Mouse (Mus musculus): ENCODE measurements around the gene Ube2g1. TPM values are rescaled to one million over a fixed set of nuclear protein-coding genes. Genes with fewer than 3 reads are reported as not detected.
A peak's percentile ranks its signal among the peaks of the same experiment; 100 is the strongest.

Ube2g1 gene
- 5.6 and 7.5 TPM in 2 replicates for polyA plus RNA-seq (2012; rRNA removed)
- 21.7 and 22.7 TPM in 2 replicates for polyA plus RNA-seq (2014; fragmentation: Nextera tagmentation; extraction: Ambion mirVana)

DNA sequence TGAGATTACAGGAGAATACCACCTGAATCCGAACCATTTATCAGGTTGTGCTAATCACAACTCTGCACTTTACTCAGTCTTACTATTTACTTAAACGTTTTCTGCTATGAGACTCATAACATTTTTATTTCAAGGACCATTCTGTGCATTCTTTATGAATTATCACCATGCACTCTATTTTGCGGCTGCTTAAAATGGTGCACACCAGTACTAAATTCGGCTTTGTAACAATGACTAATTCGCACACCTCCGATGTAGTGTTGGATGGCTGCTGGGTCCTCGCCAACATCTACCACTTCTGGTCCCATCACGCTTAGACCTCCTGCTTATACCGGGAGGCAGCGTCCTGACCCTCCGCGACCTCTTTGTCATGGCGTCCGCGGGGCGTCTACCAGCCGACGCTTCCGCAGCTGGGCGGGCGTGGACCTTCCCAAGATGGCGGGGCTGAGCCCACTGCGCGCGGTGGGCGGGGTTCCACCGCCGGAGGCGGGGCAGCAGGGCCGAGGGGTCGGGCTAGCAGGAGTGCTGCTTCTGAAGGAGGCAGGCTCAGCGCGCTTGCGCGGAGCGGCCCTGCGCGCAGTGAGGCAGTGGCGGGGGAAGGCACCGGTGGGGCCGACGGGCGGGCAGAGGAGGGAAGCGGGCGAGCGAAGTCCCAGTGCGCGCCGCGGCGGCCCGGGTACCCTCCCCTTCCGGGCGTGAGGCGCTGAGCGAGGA lies at the start of gene Ube2g1:
TSS of gene Ube2g1 (plus strand) at position 590 of the 714 bp plus-strand sequence.
- peaks cover 3 to 10% of the 10 kb centered on the region in 2 experiments; a peak in 3 of 4 replicates for H3K4me1 ChIP-seq (replicated peaks; ENCODE audit: control insufficient read depth in 2 of 2, insufficient read depth in 2 of 2, low read length in 1 of 2)
- H3K9ac ChIP-seq (replicated peaks): peak within 1 kb of the TSS; percentile 97
- H3K27me3 ChIP-seq (ENCODE audit: control insufficient read depth, insufficient read depth, low read length): no peaks in the 10 kb centered on the region
- ATAC-seq (ENCODE audit: insufficient read depth): peak; percentile 92
- H3K4me3 ChIP-seq (ENCODE audit: insufficient read depth in 1 of 2, low read depth in 2 of 2, low read length in 2 of 2): peak within 1 kb of the TSS; percentile 81 to 99
- TF ChIP-seq CTCF (IDR thresholded peaks at IDR 0.05; ENCODE audit: low read depth) (no peak), EP300 (IDR thresholded peaks at IDR 0.05; ENCODE audit: low read depth) (no peak)
- WGBS (ENCODE audit: insufficient replicate concordance): 2% methylated on average over 54 of the region's 56 CpGs
- no peaks in the 10 kb centered on the region for H3K9me3 ChIP-seq (ENCODE audit: control insufficient read depth, low read length)
- H3K27ac ChIP-seq: peak within 1 kb of the TSS; percentile 93
- peak; percentile 94 to 96 (median 95) for DNase-seq (ENCODE audit: low read depth in 3 of 3, low spot score in 3 of 3)
- H3K4me2 ChIP-seq (ENCODE audit: low read depth): peak within 1 kb of the TSS; percentile 84
- no peaks in the 10 kb centered on the region for H3K36me3 ChIP-seq (replicated peaks; ENCODE audit: control insufficient read depth, insufficient read depth, low read depth)

DNA sequence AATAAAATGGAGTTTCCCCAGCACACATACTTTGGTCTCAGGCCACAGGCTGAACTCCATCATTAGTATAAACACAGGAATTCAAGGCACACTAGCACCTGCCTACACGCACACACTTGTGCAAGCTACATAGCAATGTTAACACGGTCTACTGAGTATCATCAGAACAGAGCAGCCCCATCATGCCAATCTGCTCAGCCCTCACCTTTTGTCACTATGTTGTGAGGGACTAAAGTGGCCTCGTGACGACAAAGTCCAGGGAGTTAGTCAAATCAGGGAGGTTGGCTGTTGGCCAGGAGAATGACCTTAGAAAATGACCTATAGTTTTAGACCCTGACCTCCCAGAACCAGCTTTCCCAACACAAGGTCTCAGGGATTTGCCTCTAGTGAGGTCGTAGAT lies 48.9 kb upstream of the Ube2g1 start:
- Histone ChIP-seq H3K36me3 (replicated peaks; ENCODE audit: control insufficient read depth, insufficient read depth, low read depth) (no peaks in the 10 kb centered on the region), H3K9ac (replicated peaks) (no peak overlapping the region), H3K27ac (no peak overlapping the region), H3K27me3 (ENCODE audit: control insufficient read depth, insufficient read depth, low read length) (no peaks in the 10 kb centered on the region), H3K4me1 (replicated peaks; ENCODE audit: control insufficient read depth in 2 of 2, insufficient read depth in 2 of 2, low read length in 1 of 2) (peaks cover 0 to 6% of the 10 kb centered on the region in 2 experiments; a peak in 1 of 4 replicates), H3K9me3 (ENCODE audit: control insufficient read depth, low read length) (no peaks in the 10 kb centered on the region), H3K4me3 (ENCODE audit: insufficient read depth in 1 of 2, low read depth in 2 of 2, low read length in 2 of 2) (no peak overlapping the region), H3K4me2 (ENCODE audit: low read depth) (no peak overlapping the region)
- WGBS (ENCODE audit: insufficient replicate concordance): 53% methylated on average over 5 of the region's 5 CpGs
- ATAC-seq (ENCODE audit: insufficient read depth) (no peak), DNase-seq (ENCODE audit: low read depth in 3 of 3, low spot score in 3 of 3) (no peak)
- TF ChIP-seq CTCF (IDR thresholded peaks at IDR 0.05; ENCODE audit: low read depth) (no peak), EP300 (IDR thresholded peaks at IDR 0.05; ENCODE audit: low read depth) (no peak)

DNA sequence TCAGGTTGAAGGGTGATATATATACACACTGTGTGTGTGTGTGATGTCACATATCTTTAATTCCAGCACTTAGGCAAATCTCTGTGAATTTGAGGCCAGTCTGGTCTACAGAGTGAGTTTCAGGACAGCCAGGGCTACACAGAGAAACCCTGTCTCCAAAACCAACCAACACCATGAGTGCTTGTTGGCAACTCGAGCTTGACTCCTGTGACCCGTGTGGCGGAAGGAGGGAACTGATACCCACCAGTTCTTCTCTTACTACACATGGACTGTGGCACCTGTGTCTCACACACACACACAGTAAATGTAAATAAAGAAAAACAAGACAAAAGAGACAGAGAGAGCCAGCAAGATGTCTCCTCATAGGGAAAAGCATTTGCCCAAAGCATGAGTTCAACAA lies 46.4 kb upstream of the Ube2g1 start:
- Histone ChIP-seq H3K4me1 (replicated peaks; ENCODE audit: control insufficient read depth in 2 of 2, insufficient read depth in 2 of 2, low read length in 1 of 2) (peaks cover 0 to 6% of the 10 kb centered on the region in 2 experiments; a peak in 1 of 4 replicates), H3K9me3 (ENCODE audit: control insufficient read depth, low read length) (no peaks in the 10 kb centered on the region), H3K27me3 (ENCODE audit: control insufficient read depth, insufficient read depth, low read length) (no peaks in the 10 kb centered on the region), H3K4me3 (ENCODE audit: insufficient read depth in 1 of 2, low read depth in 2 of 2, low read length in 2 of 2) (no peak overlapping the region), H3K9ac (replicated peaks) (no peak overlapping the region), H3K36me3 (replicated peaks; ENCODE audit: control insufficient read depth, insufficient read depth, low read depth) (no peaks in the 10 kb centered on the region), H3K27ac (no peak overlapping the region), H3K4me2 (ENCODE audit: low read depth) (no peak overlapping the region)
- ATAC-seq (ENCODE audit: insufficient read depth) (no peak), DNase-seq (ENCODE audit: low read depth in 3 of 3, low spot score in 3 of 3) (no peak)
- WGBS (ENCODE audit: insufficient replicate concordance): 60% methylated on average over 3 of the region's 3 CpGs
- TF ChIP-seq EP300 (IDR thresholded peaks at IDR 0.05; ENCODE audit: low read depth) (no peak), CTCF (IDR thresholded peaks at IDR 0.05; ENCODE audit: low read depth) (no peak)

DNA sequence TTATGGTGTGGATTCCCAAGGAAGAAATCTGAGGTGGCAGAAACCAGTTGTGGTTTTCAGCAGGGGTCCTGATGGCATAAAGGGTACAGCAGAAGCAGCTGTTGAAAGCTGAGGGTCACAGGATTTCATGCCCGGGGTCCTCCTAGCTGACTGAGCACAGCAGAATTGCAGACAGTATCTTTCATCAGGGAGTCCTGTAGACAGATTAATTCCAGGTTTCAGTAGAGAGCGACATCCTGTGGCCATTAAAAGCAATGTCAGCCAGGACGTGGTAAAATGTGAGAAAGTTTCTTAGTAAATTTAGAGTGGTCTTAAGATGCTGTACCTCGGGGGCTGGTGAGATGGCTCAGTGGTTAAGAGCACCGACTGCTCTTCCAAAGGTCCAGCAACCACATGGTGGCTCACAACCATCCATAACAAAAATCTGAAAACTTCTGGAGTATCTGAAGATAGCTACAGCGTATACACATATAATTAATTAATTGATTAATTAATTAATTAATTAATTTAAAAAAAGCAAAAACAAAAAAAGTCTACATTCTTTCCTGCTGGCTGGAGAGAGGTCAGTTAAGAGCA lies 42.8 kb upstream of the Ube2g1 start:
- peak; percentile 68 for TF ChIP-seq CTCF (IDR thresholded peaks at IDR 0.05; ENCODE audit: low read depth)
- no peak for TF ChIP-seq EP300 (IDR thresholded peaks at IDR 0.05; ENCODE audit: low read depth)
- H3K36me3 ChIP-seq (replicated peaks; ENCODE audit: control insufficient read depth, insufficient read depth, low read depth): no peaks in the 10 kb centered on the region
- no peak for ATAC-seq (ENCODE audit: insufficient read depth)
- H3K4me1 ChIP-seq (replicated peaks; ENCODE audit: control insufficient read depth in 2 of 2, insufficient read depth in 2 of 2, low read length in 1 of 2): no peaks in the 10 kb centered on the region; a peak in 1 of 4 replicates
- H3K9ac ChIP-seq (replicated peaks): no peak overlapping the region
- no peaks in the 10 kb centered on the region for H3K27me3 ChIP-seq (ENCODE audit: control insufficient read depth, insufficient read depth, low read length)
- peak in 1 of 3 experiments; percentile 37 for DNase-seq (ENCODE audit: low read depth in 3 of 3, low spot score in 3 of 3)
- no peak overlapping the region for H3K27ac ChIP-seq
- H3K4me2 ChIP-seq (ENCODE audit: low read depth): no peak overlapping the region
- 17% methylated on average over 6 of the region's 6 CpGs for WGBS (ENCODE audit: insufficient replicate concordance)
- H3K9me3 ChIP-seq (ENCODE audit: control insufficient read depth, low read length): no peaks in the 10 kb centered on the region
- H3K4me3 ChIP-seq (ENCODE audit: insufficient read depth in 1 of 2, low read depth in 2 of 2, low read length in 2 of 2): no peak overlapping the region

DNA sequence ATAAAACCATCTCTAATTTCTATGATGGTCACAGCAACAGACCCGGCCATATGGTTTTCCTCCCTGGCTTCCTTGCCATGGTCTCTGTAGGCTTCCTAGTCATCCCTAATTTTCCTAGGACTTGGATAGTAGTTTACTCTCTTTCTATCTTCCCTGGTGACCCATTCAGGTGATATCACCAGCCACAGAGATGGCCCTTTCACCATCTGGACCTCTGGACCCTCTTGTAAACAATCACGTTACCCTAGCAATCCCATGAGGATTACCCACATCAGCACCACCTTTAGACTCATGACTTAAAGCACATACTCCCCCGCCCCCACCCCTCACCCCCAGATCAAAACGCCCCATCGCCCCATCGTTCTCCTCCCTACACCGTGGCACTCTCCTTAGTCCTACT lies 40.8 kb upstream of the Ube2g1 start:
- TF ChIP-seq EP300 (IDR thresholded peaks at IDR 0.05; ENCODE audit: low read depth): no peak
- TF ChIP-seq CTCF (IDR thresholded peaks at IDR 0.05; ENCODE audit: low read depth): no peak
- no peaks in the 10 kb centered on the region for H3K9me3 ChIP-seq (ENCODE audit: control insufficient read depth, low read length)
- no peaks in the 10 kb centered on the region for H3K27me3 ChIP-seq (ENCODE audit: control insufficient read depth, insufficient read depth, low read length)
- DNase-seq (ENCODE audit: low read depth in 3 of 3, low spot score in 3 of 3) (no peak), ATAC-seq (ENCODE audit: insufficient read depth) (no peak)
- H3K4me2 ChIP-seq (ENCODE audit: low read depth): no peak overlapping the region
- no peaks in the 10 kb centered on the region for H3K36me3 ChIP-seq (replicated peaks; ENCODE audit: control insufficient read depth, insufficient read depth, low read depth)
- no peak overlapping the region for H3K27ac ChIP-seq
- WGBS (ENCODE audit: insufficient replicate concordance): 60% methylated on average over 7 of the region's 7 CpGs
- no peak overlapping the region for H3K4me3 ChIP-seq (ENCODE audit: insufficient read depth in 1 of 2, low read depth in 2 of 2, low read length in 2 of 2)
- H3K9ac ChIP-seq (replicated peaks): no peak overlapping the region
- peaks cover 0 to 5% of the 10 kb centered on the region in 2 experiments; a peak in 2 of 4 replicates for H3K4me1 ChIP-seq (replicated peaks; ENCODE audit: control insufficient read depth in 2 of 2, insufficient read depth in 2 of 2, low read length in 1 of 2)

Data from liver, embryonic 14.5 days (tissue).